In the genomic region with DNA sequence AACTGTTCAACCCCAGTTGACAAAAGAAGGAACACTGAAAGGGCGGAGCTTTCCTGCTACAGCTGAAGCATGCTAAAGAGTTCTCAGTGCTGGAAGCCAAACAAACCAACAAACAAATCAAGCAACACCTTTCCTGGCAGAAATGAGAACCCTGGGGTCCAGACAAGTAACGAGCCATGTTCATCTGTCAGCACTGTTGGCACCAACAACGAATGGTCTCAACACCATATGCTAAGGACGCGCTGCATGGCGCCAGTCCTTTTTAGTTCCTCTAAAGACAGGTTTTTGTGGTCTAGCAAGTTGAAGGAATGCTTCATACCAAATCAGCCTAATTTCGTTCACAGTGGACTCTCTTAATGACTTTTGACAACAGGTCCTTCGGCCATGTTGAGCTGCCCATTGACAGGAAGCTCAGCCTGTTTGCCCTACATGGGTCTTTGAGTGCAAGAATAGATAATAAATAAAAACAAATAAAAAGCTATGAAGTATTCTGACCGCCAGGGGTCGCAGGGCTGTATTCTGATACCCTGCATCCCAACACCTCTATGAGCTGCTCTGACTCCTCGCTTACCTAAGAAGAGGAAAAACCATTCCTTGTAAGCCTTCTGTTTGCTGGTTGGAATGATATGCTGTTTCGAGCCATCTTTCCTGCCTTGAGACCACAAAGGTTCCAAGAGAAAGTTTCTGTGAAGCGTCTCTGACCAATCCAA, we compare ENCODE assay signal across 8 mouse cellular contexts. TPM values are rescaled to one million over a fixed set of nuclear protein-coding genes. Genes with fewer than 3 reads are reported as not detected.
DNase-seq lines count a peak whose midpoint lies in the region; ATAC-seq and TF ChIP-seq lines count a peak whose summit lies in the region.

No protein-coding gene starts in this region.

- H3K27ac ChIP-seq in neural tube, embryonic 15.5 days (replicated peaks): no peak overlapping the region
- no peak overlapping the region for H3K27ac ChIP-seq in forebrain, postnatal 0 days (ENCODE audit: low read depth, low read length)
- H3K27ac ChIP-seq in midbrain, embryonic 13.5 days: no peak overlapping the region

- H3K4me1 ChIP-seq in neural tube, embryonic 15.5 days: no peaks in the 10 kb centered on the region
- no peaks in the 10 kb centered on the region for H3K4me1 ChIP-seq in forebrain, postnatal 0 days (ENCODE audit: insufficient read depth)
- H3K4me1 ChIP-seq in midbrain, embryonic 13.5 days (replicated peaks): no peaks in the 10 kb centered on the region

- no peaks in the 10 kb centered on the region for H3K9me3 ChIP-seq in neural tube, embryonic 15.5 days (replicated peaks)
- H3K9me3 ChIP-seq in forebrain, postnatal 0 days (ENCODE audit: low read length): no peaks in the 10 kb centered on the region
- no peaks in the 10 kb centered on the region for H3K9me3 ChIP-seq in midbrain, embryonic 13.5 days

- TF ChIP-seq CTCF in forebrain, postnatal 0 days (IDR thresholded peaks at IDR 0.05; ENCODE audit: low read depth): peak; percentile 59

- WGBS in neural tube, embryonic 15.5 days: 73% methylated on average over 13 of the region's 13 CpGs
- WGBS in forebrain, postnatal 0 days: 57% methylated on average over 13 of the region's 13 CpGs
- WGBS in midbrain, embryonic 13.5 days: 75% methylated on average over 13 of the region's 13 CpGs

- H3K9ac ChIP-seq in neural tube, embryonic 15.5 days (replicated peaks): no peak overlapping the region
- no peak overlapping the region for H3K9ac ChIP-seq in forebrain, postnatal 0 days
- no peak overlapping the region for H3K9ac ChIP-seq in midbrain, embryonic 13.5 days (replicated peaks)

- peak; percentile 26 for DNase-seq in neural tube, embryonic 10.5 days (ENCODE audit: extremely low spot score, low spot score)
- peak; percentile 70 for DNase-seq in NIH3T3 (ENCODE audit: low read depth)
- DNase-seq in cerebellum, adult 18-20 months: peak; percentile 30 to 70
- DNase-seq in forebrain, postnatal 0 days: peak; percentile 42
- DNase-seq in layer of hippocampus, adult 9-11 months: peak; percentile 10
- no peak for DNase-seq in urinary bladder, adult 2 months (ENCODE audit: low spot score)

- H3K4me2 ChIP-seq in neural tube, embryonic 15.5 days: no peak overlapping the region
- no peak overlapping the region for H3K4me2 ChIP-seq in forebrain, postnatal 0 days (ENCODE audit: low read depth)
- no peak overlapping the region for H3K4me2 ChIP-seq in midbrain, embryonic 13.5 days (replicated peaks)

- no peaks in the 10 kb centered on the region for H3K27me3 ChIP-seq in neural tube, embryonic 15.5 days (replicated peaks)
- H3K27me3 ChIP-seq in forebrain, postnatal 0 days (ENCODE audit: insufficient read depth, low read length): no peaks in the 10 kb centered on the region
- H3K27me3 ChIP-seq in midbrain, embryonic 13.5 days: no peaks in the 10 kb centered on the region

- H3K36me3 ChIP-seq in neural tube, embryonic 15.5 days: no peaks in the 10 kb centered on the region
- no peaks in the 10 kb centered on the region for H3K36me3 ChIP-seq in forebrain, postnatal 0 days (ENCODE audit: insufficient read depth)
- H3K36me3 ChIP-seq in midbrain, embryonic 13.5 days: peaks cover 7% of the 10 kb centered on the region; the same call in 1 of the 2 replicates

- no peak; the same call in 1 of the 2 replicates for ATAC-seq in neural tube, embryonic 15.5 days (ENCODE audit: low FRiP score)
- 0 out of 2 replicates have a peak, but pooled peaks have one; percentile 27 for ATAC-seq in forebrain, postnatal 0 days
- peak; percentile 43; the same call in 1 of the 2 replicates for ATAC-seq in midbrain, embryonic 13.5 days

- H3K4me3 ChIP-seq in neural tube, embryonic 15.5 days (replicated peaks): no peak overlapping the region
- no peak overlapping the region for H3K4me3 ChIP-seq in forebrain, postnatal 0 days (ENCODE audit: low read depth, low read length)
- no peak overlapping the region for H3K4me3 ChIP-seq in midbrain, embryonic 13.5 days (replicated peaks)

RNA-seq across cellular contexts. Expression of gene Pank1, which starts 53.2 kb away (rescaled TPM):
- 9.7 and 10.7 TPM in 2 replicates for polyA plus RNA-seq in neural tube, embryonic 15.5 days (2015; fragmentation: Nextera tagmentation; extraction: Ambion mirVana)
- 11.8 and 14.6 TPM in 2 replicates for total RNA-seq in forebrain, postnatal 0 days (2014; rRNA removed)
- 3.6 and 5.5 TPM in 2 replicates for polyA plus RNA-seq in forebrain, postnatal 0 days (2015; fragmentation: Nextera tagmentation; extraction: Ambion mirVana)
- 6.4 and 6.5 TPM in 2 replicates for polyA plus RNA-seq in midbrain, embryonic 13.5 days (2015; fragmentation: Nextera tagmentation; extraction: Ambion mirVana)
- 1.4 and 3.2 TPM in 2 replicates for polyA plus RNA-seq in urinary bladder, adult 2 months (2012; rRNA removed)
